Mouse (Mus musculus) liver, embryonic 16.5 days (tissue): ENCODE measurements around the gene Tgoln1. TPM values are rescaled to one million over a fixed set of nuclear protein-coding genes. Genes with fewer than 3 reads are reported as not detected.

Source experiments
- ATAC-seq: fragments of 200-750 bp; cut with Nextera tagmentation; 2 replicates; pipeline ENCODE4 v1.8.0; 2017; ENCODE audit warnings: low read depth, mild to moderate bottlenecking, moderate number of reproducible peaks, moderate library complexity
- H3K27ac ChIP-seq: fragments of 300-500 bp; sonication (generic); 2 replicates; pipeline ENCODE4 v1.5.1; 2014; ENCODE audit warnings: mild to moderate bottlenecking, low read length
- H3K27me3 ChIP-seq: fragments of 300-500 bp; sonication (generic); 2 replicates; pipeline ENCODE4 v1.6.1; 2014; ENCODE audit warnings: low read depth, low read length, mixed read lengths; ENCODE audit not compliant: control insufficient read depth, insufficient read depth
- H3K36me3 ChIP-seq: fragments of 300-500 bp; sonication (generic); 2 replicates; pipeline ENCODE4 v1.6.1; 2014; ENCODE audit warnings: mild to moderate bottlenecking; ENCODE audit not compliant: control insufficient read depth, insufficient read depth
- H3K4me1 ChIP-seq: fragments of 300-500 bp; sonication (generic); 2 replicates; pipeline ENCODE4 v1.6.1; 2014; ENCODE audit warnings: low read depth, low read length, mixed read lengths; ENCODE audit not compliant: control insufficient read depth
- H3K4me2 ChIP-seq: fragments of 300-500 bp; sonication (generic); 2 replicates; pipeline ENCODE4 v1.6.1; 2014; ENCODE audit warnings: low read depth, low read length, mixed read lengths
- H3K4me3 ChIP-seq: fragments of 300-500 bp; sonication (generic); 2 replicates; pipeline ENCODE4 v1.5.1; 2014; ENCODE audit warnings: low read depth, mild to moderate bottlenecking, low read length
- H3K9ac ChIP-seq: fragments of 300-500 bp; sonication (generic); 2 replicates; pipeline ENCODE4 v1.6.1; 2014; ENCODE audit warnings: low read depth, low read length
- H3K9me3 ChIP-seq: fragments of 300-500 bp; sonication (generic); replicated peaks from 2 replicates; pipeline ENCODE4 v1.6.1; 2016; ENCODE audit warnings: low read length; ENCODE audit not compliant: control insufficient read depth
- WGBS: fragments of 180-500 bp; shearing (Covaris S2); extraction: QIAGEN DNeasy Blood & Tissue Kit; methylation state at CpG from one replicate; pipeline ENCODE4 v1.1.7; 2014; ENCODE audit not compliant: insufficient replicate concordance; 5-methylcytosine and 5-hydroxymethylcytosine counted together
- polyA plus RNA-seq: library from polyadenylated mRNA; unstranded; fragments of >200 nt; fragmentation: Nextera tagmentation; extraction: Ambion mirVana; gene quantifications from 2 replicates; pipeline ENCODE4 v1.2.1, GENCODE M21; 2015

The Tgoln1 gene
- polyA plus RNA-seq, 1 experiment from 2014 or later, result 16.8 TPM

GRCm38 (mm10) chr6:72620920-72621319 lies 4.1 kb upstream of the Tgoln1 start:
- no peak overlapping the region for H3K4me3 ChIP-seq
- H3K9me3 ChIP-seq, result no peaks in the 10 kb centered on the region
- ATAC-seq, result no peak
- H3K9ac ChIP-seq, result no peak overlapping the region
- peaks cover 11% of the 10 kb centered on the region for H3K4me1 ChIP-seq
- no peaks in the 10 kb centered on the region for H3K27me3 ChIP-seq
- no peak overlapping the region for H3K4me2 ChIP-seq
- H3K36me3 ChIP-seq, result no peaks in the 10 kb centered on the region
- 33% methylated on average over 5 of the region's 5 CpGs for WGBS
- H3K27ac ChIP-seq, result 0 out of 2 replicates have a peak overlapping the region, but pooled peaks have one; percentile 3

DNA sequence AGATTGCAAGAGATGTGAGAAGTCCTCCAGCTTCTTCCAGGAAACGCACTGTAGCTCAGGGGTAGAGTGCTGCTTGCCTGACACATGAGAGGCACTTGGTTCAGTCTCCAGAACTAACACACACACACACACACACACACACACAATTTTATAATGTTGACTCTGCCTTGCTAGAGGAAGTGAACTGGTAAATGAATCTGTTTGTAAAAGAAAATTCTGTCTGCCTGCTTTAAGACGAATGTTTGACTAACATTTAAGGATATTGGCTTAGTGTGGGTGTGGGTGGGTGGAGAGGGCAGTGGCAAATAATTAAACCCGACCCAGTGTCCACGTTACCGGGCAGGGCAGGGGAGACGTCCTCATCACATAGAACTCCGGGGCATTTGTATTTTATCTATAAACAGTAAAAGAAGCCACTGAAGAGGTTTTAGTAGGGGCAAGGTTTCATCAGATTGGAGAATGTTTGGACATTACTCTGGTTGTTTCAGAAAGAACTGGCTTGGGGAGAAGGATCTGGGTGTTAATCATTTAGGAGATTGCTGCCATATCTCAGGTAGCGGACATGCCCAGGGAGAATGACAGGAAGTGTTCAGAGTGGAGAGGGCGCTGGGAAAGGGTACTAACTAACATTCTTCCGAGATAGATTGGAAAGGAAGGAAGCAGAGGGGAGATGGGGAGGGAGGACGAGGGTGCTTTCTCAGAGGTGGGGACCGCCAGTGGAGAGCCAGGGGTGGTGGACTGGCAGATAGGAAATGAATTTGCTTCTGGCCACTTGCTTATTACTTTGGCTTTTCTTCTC lies 3.1 kb upstream of the Tgoln1 start:
- 14% methylated on average over 12 of the region's 12 CpGs for WGBS
- Histone ChIP-seq H3K4me1 (peaks cover 21% of the 10 kb centered on the region), H3K27me3 (no peaks in the 10 kb centered on the region), H3K27ac (peak overlapping the region; percentile 71), H3K4me2 (peak overlapping the region; percentile 31), H3K9ac (no peak overlapping the region), H3K9me3 (no peaks in the 10 kb centered on the region), H3K36me3 (no peaks in the 10 kb centered on the region), H3K4me3 (peak overlapping the region; percentile 3; the same call in 1 of the 2 replicates)
- ATAC-seq, result no peak

DNA sequence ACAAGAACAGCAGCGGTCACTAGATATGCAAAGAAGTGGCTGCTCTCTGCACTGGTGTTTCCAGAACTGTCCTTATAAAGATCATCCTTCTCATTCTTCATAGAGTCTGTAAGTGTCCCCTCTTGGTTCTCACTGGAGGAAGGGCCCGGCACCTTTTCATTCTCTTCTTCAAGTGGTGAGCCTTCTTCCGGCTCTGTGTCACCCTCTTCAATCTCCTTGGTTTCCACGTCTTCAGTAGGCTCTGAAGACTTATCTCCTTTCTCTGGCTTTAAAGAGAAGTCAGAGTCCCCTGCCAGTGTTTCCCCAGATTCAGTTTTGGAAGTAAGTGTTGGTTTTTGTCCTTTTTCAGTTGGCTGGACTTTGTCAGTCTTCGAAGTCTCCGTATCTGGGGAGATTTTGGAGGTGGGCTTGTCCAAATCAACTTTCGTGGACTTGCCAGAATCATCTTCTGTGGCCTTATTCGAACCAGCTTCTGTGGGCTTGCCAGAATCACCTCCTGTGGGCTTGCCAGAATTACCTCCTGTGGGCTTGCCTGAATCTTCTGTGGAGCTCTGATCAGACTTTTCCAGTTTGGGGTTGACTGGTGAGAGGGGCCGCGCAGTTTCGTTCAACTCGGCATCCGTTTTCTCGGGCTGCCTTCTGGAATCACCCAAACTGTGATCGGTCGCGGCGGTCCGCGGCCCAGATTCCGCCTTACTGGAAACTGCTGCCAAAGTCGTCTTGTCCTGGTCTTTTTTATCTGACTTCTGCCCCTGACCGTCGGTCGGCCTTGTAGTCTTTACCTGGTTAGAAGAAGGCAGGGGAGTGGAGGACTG lies 1.0 kb downstream of the Tgoln1 start:
- Histone ChIP-seq H3K9me3 (no peaks in the 10 kb centered on the region), H3K27ac (0 out of 2 replicates have a peak overlapping the region, but pooled peaks have one; percentile 54)
- 13% methylated on average over 25 of the region's 25 CpGs for WGBS

GRCm38 (mm10) chr6:72615151-72615550 lies 1.6 kb downstream of the Tgoln1 start:
- H3K4me1 ChIP-seq, result peaks cover 26% of the 10 kb centered on the region
- H3K4me2 ChIP-seq, result peak overlapping the region; percentile 82
- no peaks in the 10 kb centered on the region for H3K27me3 ChIP-seq
- no peaks in the 10 kb centered on the region for H3K9me3 ChIP-seq
- 27% methylated on average over 2 of the region's 2 CpGs for WGBS
- H3K27ac ChIP-seq, result no peak overlapping the region
- peak overlapping the region; percentile 80 for H3K9ac ChIP-seq
- peak overlapping the region; percentile 95 for H3K4me3 ChIP-seq
- peaks cover 11% of the 10 kb centered on the region for H3K36me3 ChIP-seq
- ATAC-seq, result no peak

More for the DNA sequence above, 1.0 kb downstream of the Tgoln1 start:
- no peak for ATAC-seq
- peaks cover 10% of the 10 kb centered on the region for H3K36me3 ChIP-seq
- peaks cover 26% of the 10 kb centered on the region for H3K4me1 ChIP-seq
- peak overlapping the region; percentile 80 for H3K9ac ChIP-seq
- H3K27me3 ChIP-seq, result no peaks in the 10 kb centered on the region
- H3K4me2 ChIP-seq, result peak overlapping the region; percentile 82
- peak overlapping the region; percentile 95 for H3K4me3 ChIP-seq

DNA sequence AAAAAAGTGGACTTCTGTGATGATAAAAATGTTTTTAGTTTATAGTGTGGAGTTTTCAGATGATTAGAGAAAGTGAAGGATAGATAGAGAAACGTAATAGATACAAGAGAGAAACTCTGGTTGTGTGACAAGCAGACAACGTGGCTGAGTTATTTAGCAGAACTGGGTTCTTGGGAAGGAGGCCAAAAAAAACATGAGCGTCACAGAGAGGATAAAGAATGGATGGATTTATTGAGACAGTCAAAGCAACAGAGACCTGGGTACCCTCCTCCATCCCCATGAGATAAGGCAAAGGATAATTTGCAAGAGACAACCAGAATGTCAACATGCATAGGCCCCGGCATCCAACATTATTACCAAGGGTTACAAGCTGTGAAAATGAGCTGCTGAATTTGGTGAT lies 6.5 kb downstream of the Tgoln1 start:
- Histone ChIP-seq H3K27ac (no peak overlapping the region), H3K4me2 (no peak overlapping the region), H3K36me3 (peaks cover 16% of the 10 kb centered on the region), H3K4me3 (no peak overlapping the region), H3K9ac (no peak overlapping the region), H3K27me3 (no peaks in the 10 kb centered on the region), H3K9me3 (no peaks in the 10 kb centered on the region), H3K4me1 (peaks cover 8% of the 10 kb centered on the region)
- ATAC-seq, result no peak
- 70% methylated on average over 4 of the region's 4 CpGs for WGBS

DNA sequence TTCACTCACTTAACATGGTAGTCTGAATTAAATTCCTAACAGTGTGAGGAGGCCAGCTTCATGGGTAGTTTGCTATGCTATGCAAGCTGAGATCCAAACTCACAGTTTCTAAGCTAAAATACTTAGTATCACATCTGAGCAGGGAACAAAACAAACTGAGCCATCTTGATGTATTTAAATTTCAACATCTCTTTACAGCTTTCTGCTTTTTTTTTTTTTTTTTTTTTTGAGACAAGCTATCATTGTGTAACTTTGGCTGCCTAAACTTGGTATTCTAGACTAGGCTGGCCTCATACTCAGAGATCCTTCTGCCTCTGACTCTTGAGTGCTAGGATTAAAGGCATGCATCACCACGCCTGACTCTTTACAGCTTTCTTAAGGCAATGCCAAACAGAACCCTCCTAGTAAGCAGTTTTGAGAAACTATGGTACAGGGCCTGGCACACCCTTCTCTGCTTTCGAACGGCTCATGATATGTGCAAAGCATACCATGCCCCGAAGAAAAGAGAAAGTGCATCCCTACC lies 8.1 kb downstream of the Tgoln1 start:
- no peak overlapping the region for H3K4me2 ChIP-seq
- H3K36me3 ChIP-seq, result peaks cover 16% of the 10 kb centered on the region
- no peaks in the 10 kb centered on the region for H3K4me1 ChIP-seq

DNA sequence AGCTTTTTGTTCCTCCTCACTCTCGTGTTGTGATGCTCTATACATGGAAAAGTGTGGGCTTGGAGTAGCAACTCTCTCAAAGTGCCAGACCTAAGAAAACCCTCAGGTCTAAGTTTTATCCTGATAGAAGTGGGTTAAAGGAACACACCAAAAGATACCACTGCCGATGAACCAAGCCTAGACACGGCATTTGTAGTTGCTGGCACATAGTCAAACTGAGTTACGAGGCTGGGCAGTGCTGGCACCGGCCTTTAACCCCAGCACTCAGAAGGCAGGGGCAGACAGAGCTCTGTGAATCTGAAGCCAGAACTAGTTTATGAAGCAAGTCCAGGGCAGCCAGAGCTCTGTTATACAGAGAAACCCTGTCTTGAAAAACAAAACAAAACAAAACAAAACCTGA lies 9.1 kb downstream of the Tgoln1 start:
- Histone ChIP-seq H3K4me2 (no peak overlapping the region), H3K9me3 (no peaks in the 10 kb centered on the region), H3K9ac (no peak overlapping the region), H3K27ac (no peak overlapping the region), H3K4me1 (no peaks in the 10 kb centered on the region), H3K27me3 (no peaks in the 10 kb centered on the region), H3K36me3 (peaks cover 16% of the 10 kb centered on the region), H3K4me3 (no peak overlapping the region)
- ATAC-seq, result no peak
- WGBS, result 75% methylated on average over 5 of the region's 5 CpGs

More for the DNA sequence above, 8.1 kb downstream of the Tgoln1 start:
- Histone ChIP-seq H3K9me3 (no peaks in the 10 kb centered on the region), H3K9ac (no peak overlapping the region), H3K27me3 (no peaks in the 10 kb centered on the region), H3K27ac (no peak overlapping the region), H3K4me3 (no peak overlapping the region)
- 75% methylated on average over 4 of the region's 4 CpGs for WGBS
- no peak for ATAC-seq

DNA sequence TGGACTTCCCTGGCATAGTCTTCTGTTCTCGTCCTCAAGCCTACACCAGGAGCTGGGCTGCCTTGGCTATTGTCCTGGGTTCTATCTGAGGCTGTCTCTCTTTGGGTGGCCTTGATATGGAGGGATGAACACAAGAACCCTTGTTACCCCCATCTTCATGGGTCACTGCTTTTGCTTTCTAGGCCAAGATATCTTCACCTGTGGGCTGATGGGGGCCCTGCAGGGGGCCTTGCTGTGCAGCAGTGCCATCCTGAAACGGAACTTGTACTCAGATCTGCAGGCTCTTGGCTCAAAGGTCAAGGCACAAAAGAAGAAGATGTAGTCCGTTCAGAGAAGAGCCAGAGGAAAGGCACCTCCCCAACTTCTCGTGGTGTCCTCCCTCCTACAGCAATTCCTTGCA lies 9.7 kb downstream of the Tgoln1 start:
- peaks cover 16% of the 10 kb centered on the region for H3K36me3 ChIP-seq
- WGBS, result 69% methylated on average over 4 of the region's 4 CpGs
- no peak overlapping the region for H3K4me2 ChIP-seq
- H3K27me3 ChIP-seq, result no peaks in the 10 kb centered on the region
- H3K9ac ChIP-seq, result no peak overlapping the region
- H3K27ac ChIP-seq, result no peak overlapping the region
- no peak for ATAC-seq
- H3K4me3 ChIP-seq, result no peak overlapping the region
- H3K4me1 ChIP-seq, result no peaks in the 10 kb centered on the region
- no peaks in the 10 kb centered on the region for H3K9me3 ChIP-seq
